Mouse (Mus musculus) brown adipose tissue, adult 24 weeks (tissue): Measurements from ENCODE around the gene Cpt2. TPM values are rescaled to one million over a fixed set of nuclear protein-coding genes. Genes with fewer than 3 reads are reported as not detected.

Source experiments
- H3K27ac ChIP-seq: fragments of 200-500 bp; replicated peaks from 2 replicates; pipeline ENCODE4 v1.5.1; 2012; ENCODE audit warnings: low read depth, mild to moderate bottlenecking, low read length
- H3K4me1 ChIP-seq: fragments of 200-500 bp; 2 replicates; pipeline ENCODE4 v1.6.1; 2012; ENCODE audit warnings: low read length, mixed read lengths; ENCODE audit not compliant: control insufficient read depth, insufficient read depth, insufficient read length
- H3K4me3 ChIP-seq: fragments of 200-500 bp; 2 replicates; pipeline ENCODE4 v1.5.1; 2012; ENCODE audit warnings: low read depth, mild to moderate bottlenecking, low read length, moderate library complexity; ENCODE audit not compliant: insufficient read depth
- polyA plus RNA-seq: library from polyadenylated mRNA; stranded (reverse); fragments of >200 nt; gene quantifications from 2 replicates; pipeline ENCODE4 v1.2.4, GENCODE M21; 2012; ENCODE audit not compliant: missing spikeins, insufficient read depth, insufficient read length

Cpt2 gene
- polyA plus RNA-seq, 1 experiment, result 628 TPM

GRCm38 (mm10) chr4:107935254-107935653 lies 11.8 kb upstream of the Cpt2 start:
- no peak overlapping the region for H3K4me3 ChIP-seq
- no peaks in the 10 kb centered on the region for H3K4me1 ChIP-seq
- H3K27ac ChIP-seq, result no peak overlapping the region

- Histone ChIP-seq H3K27ac (no peak overlapping the region), H3K4me1 (no peaks in the 10 kb centered on the region), H3K4me3 (no peak overlapping the region)
Measured at GRCm38 (mm10) chr4:107933239-107933638, 9.8 kb upstream of the Cpt2 start.

- no peak overlapping the region for H3K27ac ChIP-seq
- H3K4me1 ChIP-seq, result no peaks in the 10 kb centered on the region
- no peak overlapping the region for H3K4me3 ChIP-seq
Measured at GRCm38 (mm10) chr4:107931453-107931852, 8.0 kb upstream of the Cpt2 start.

GRCm38 (mm10) chr4:107928726-107929125 lies 5.3 kb upstream of the Cpt2 start:
- no peak overlapping the region for H3K27ac ChIP-seq
- no peaks in the 10 kb centered on the region for H3K4me1 ChIP-seq
- H3K4me3 ChIP-seq, result no peak overlapping the region

GRCm38 (mm10) chr4:107928269-107928668 lies 4.9 kb upstream of the Cpt2 start:
- Histone ChIP-seq H3K4me1 (no peaks in the 10 kb centered on the region), H3K4me3 (no peak overlapping the region), H3K27ac (no peak overlapping the region)

GRCm38 (mm10) chr4:107923803-107924194 lies 389 bp upstream of the Cpt2 start:
- Histone ChIP-seq H3K4me1 (peaks cover 8% of the 10 kb centered on the region; the same call in 1 of the 2 replicates), H3K4me3 (peak overlapping the region; percentile 18; the same call in 1 of the 2 replicates), H3K27ac (no peak overlapping the region)

GRCm38 (mm10) chr4:107921952-107922351 lies 1.5 kb downstream of the Cpt2 start:
- Histone ChIP-seq H3K4me3 (peak overlapping the region; percentile 86), H3K27ac (peak overlapping the region; percentile 100), H3K4me1 (peaks cover 8% of the 10 kb centered on the region; the same call in 1 of the 2 replicates)

GRCm38 (mm10) chr4:107921152-107921695 lies 2.2 kb downstream of the Cpt2 start:
- peaks cover 8% of the 10 kb centered on the region; the same call in 1 of the 2 replicates for H3K4me1 ChIP-seq
- peak overlapping the region; percentile 100 for H3K27ac ChIP-seq
- H3K4me3 ChIP-seq, result peak overlapping the region; percentile 86

GRCm38 (mm10) chr4:107920336-107920735 lies 3.1 kb downstream of the Cpt2 start:
- Histone ChIP-seq H3K4me3 (no peak overlapping the region), H3K27ac (peak overlapping the region; percentile 100)

GRCm38 (mm10) chr4:107910020-107910419 lies 13.4 kb downstream of the Cpt2 start:
- H3K4me3 ChIP-seq, result no peak overlapping the region
- no peak overlapping the region; the same call in 1 of the 2 replicates for H3K27ac ChIP-seq
- H3K4me1 ChIP-seq, result no peaks in the 10 kb centered on the region

More at GRCm38 (mm10) chr4:107920336-107920735, 3.1 kb downstream of the Cpt2 start:
- H3K4me1 ChIP-seq, result peaks cover 8% of the 10 kb centered on the region; the same call in 1 of the 2 replicates

- H3K4me1 ChIP-seq, result no peaks in the 10 kb centered on the region
- no peak overlapping the region for H3K27ac ChIP-seq
- no peak overlapping the region for H3K4me3 ChIP-seq
Measured at GRCm38 (mm10) chr4:107906561-107906960, 16.8 kb downstream of the Cpt2 start.

GRCm38 (mm10) chr4:107904252-107904651 lies 19.2 kb downstream of the Cpt2 start:
- no peak overlapping the region for H3K27ac ChIP-seq
- H3K4me3 ChIP-seq, result no peak overlapping the region
- no peaks in the 10 kb centered on the region for H3K4me1 ChIP-seq

GRCm38 (mm10) chr4:107900206-107900605 lies 23.2 kb downstream of the Cpt2 start:
- Histone ChIP-seq H3K27ac (peak overlapping the region; percentile 33; the same call in 1 of the 2 replicates), H3K4me1 (no peaks in the 10 kb centered on the region), H3K4me3 (no peak overlapping the region)

GRCm38 (mm10) chr4:107899211-107899927 lies 24.0 kb downstream of the Cpt2 start:
- Histone ChIP-seq H3K4me1 (no peaks in the 10 kb centered on the region), H3K27ac (no peak overlapping the region; the same call in 1 of the 2 replicates), H3K4me3 (no peak overlapping the region)

- no peaks in the 10 kb centered on the region for H3K4me1 ChIP-seq
- no peak overlapping the region for H3K27ac ChIP-seq
- H3K4me3 ChIP-seq, result no peak overlapping the region
Measured at GRCm38 (mm10) chr4:107892663-107893062, 30.7 kb downstream of the Cpt2 start.
